Mouse (Mus musculus): ENCODE data around the gene Hrh2.

DNA sequence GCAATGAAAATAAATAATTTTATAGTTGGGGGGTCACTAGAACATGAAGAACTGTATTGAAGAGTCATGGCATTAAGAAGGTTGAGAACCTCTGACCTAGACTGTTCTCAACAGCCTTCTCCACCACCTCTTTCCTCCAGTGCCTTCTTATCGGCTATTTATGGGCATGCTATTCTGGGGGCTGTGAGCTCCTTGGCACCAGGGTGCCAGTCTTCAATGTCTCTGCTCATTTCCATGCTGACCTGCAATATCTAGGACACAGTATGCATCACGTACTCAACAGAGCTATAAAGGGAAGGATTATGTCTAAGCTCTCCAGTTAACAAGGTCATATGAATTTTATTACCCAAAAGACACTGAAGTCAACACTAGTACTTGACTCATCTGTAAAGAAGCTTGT lies 14.6 kb upstream of the Hrh2 start:
- no peak for TF ChIP-seq CTCF (conservative IDR thresholded peaks at IDR 0.05; ENCODE audit: insufficient read depth, insufficient read length, low read depth, low read length)
- no peak for TF ChIP-seq POLR2A (IDR thresholded peaks at IDR 0.05; ENCODE audit: low read depth, low read length)

Data from kidney, adult 2 months (tissue).